Mouse (Mus musculus): ENCODE data around the gene Rbp1. TPM values are rescaled to one million over a fixed set of nuclear protein-coding genes. Genes with fewer than 3 reads are reported as not detected.
A peak's percentile ranks its signal among the peaks of the same experiment; 100 is the strongest.

Gene Rbp1
- not detected in 2 replicates for total RNA-seq (2015)
- total RNA-seq (2017) = not detected in 2 replicates

GRCm38 (mm10) chr9:98422656-98423055 is at the start of gene Rbp1:
Gene Rbp1 (plus strand): TSS chr9:98422961.
- ATAC-seq (ENCODE audit: poor library complexity, severe bottlenecking) = no peak

GRCm38 (mm10) chr9:98373358-98373757 is 49.4 kb upstream of the Rbp1 start:
- no peak for ATAC-seq (ENCODE audit: poor library complexity, severe bottlenecking)

DNA sequence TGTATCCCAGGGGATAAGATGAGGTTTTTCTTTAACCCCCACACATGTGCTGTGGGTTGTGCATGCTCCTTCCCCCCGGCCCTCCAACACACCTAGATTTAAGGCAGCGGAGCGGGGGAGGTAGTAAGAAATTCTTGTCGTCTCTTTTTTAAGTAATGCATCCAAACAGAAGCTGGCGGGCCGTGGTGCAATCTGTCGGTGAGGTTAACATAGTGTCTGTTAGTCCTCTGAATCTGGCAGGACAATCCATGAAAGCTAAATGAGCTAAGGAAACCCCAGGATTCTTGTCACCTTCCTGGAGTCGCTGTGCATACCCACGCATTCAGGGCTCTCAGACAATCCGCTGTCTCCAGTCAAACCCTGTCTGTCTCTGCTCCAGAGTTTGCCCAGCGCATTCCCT is 47.9 kb upstream of the Rbp1 start:
- ATAC-seq (ENCODE audit: poor library complexity, severe bottlenecking) = no peak

DNA sequence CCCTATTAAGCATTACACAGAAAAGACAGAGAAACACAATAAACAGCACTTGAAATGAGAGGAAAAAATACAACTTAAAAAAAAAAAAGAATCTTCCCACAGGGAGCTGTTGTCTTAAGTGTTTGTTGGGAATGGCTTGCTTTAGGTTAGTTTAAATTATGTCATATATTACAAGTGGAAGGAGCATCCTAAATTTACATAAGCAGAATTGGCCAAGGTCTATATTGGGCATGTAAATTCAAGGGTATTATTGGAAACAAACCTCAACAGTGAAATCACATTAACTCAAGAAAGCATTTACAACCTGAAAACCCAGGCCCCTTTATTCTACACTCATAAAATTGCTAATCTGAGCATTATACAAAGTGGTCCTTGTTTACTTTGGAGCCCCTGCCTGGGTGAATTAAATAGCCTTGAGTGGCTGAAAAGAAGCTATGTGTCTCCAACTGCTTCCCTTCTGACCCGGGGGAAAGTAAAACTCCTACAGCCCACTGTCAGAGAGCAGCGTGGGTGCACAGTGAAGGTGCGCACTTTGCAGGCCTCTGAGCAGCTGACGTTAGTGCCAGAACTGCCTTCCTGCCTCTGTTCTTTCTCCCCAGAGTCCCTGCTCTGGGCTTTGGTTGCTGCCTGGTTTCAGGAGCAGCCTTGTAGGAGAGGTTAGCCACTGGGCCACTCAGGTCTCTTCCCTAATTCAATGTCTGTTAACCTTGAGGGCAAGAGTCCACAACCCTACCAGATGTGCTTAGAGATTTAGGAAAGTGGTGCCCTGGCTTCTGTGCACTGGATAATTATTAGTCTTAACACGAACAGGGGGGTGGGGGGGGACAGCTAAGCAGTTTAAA is 47.2 kb upstream of the Rbp1 start:
- no peak for ATAC-seq (ENCODE audit: poor library complexity, severe bottlenecking)

GRCm38 (mm10) chr9:98379736-98380135 is 43.0 kb upstream of the Rbp1 start:
- ATAC-seq (ENCODE audit: poor library complexity, severe bottlenecking) = no peak

DNA sequence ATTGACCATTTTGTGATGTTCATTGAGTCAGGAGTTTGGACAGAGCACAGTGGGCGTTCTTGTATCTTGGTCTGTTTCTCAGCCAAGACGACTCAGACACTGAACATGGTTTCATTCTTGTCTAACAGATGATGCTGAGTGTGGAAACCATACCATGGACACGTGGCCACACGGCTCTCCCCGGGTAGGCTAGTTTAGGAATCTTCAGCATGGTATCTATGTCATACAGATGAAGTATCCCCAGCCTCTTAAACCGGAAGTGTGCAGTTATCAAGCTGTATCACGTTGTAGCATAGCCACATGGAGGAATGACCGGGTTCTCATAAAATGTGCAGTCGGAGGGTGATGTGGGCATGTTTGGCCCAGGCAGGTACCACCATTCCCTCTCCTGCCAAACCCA is 42.2 kb upstream of the Rbp1 start:
- ATAC-seq (ENCODE audit: poor library complexity, severe bottlenecking) = no peak

- ATAC-seq (ENCODE audit: poor library complexity, severe bottlenecking) = no peak
Measured at GRCm38 (mm10) chr9:98387741-98388632, 34.8 kb upstream of the Rbp1 start.

- ATAC-seq (ENCODE audit: poor library complexity, severe bottlenecking) = no peak
Measured at GRCm38 (mm10) chr9:98388633-98388965, 34.2 kb upstream of the Rbp1 start.

DNA sequence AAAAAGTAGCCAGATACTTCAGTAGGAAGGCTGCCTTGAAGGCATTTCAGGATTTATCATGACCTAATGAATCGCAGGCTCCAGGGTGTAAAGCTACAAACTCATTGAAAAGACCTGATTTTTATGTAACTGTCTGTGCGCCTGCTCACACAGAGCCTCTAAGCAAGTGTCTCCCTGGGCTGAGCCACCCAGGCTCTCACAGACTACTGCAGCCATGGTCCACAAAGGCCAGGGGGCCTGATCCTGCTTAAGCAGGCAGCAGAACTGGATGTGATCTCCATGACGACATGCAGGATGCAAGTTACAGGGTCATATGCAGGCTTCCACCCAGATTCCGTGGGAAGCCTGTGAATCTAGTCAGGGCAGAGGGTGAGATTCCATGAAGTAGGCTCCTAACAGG is 29.3 kb upstream of the Rbp1 start:
- ATAC-seq (ENCODE audit: poor library complexity, severe bottlenecking) = no peak

GRCm38 (mm10) chr9:98397211-98397610 is 25.6 kb upstream of the Rbp1 start:
- ATAC-seq (ENCODE audit: poor library complexity, severe bottlenecking) = no peak

GRCm38 (mm10) chr9:98397866-98398265 is 24.9 kb upstream of the Rbp1 start:
- no peak for ATAC-seq (ENCODE audit: poor library complexity, severe bottlenecking)

- no peak for ATAC-seq (ENCODE audit: poor library complexity, severe bottlenecking)
Measured at GRCm38 (mm10) chr9:98400185-98400894, 22.4 kb upstream of the Rbp1 start.

GRCm38 (mm10) chr9:98401611-98402010 is 21.1 kb upstream of the Rbp1 start:
- no peak for ATAC-seq (ENCODE audit: poor library complexity, severe bottlenecking)

DNA sequence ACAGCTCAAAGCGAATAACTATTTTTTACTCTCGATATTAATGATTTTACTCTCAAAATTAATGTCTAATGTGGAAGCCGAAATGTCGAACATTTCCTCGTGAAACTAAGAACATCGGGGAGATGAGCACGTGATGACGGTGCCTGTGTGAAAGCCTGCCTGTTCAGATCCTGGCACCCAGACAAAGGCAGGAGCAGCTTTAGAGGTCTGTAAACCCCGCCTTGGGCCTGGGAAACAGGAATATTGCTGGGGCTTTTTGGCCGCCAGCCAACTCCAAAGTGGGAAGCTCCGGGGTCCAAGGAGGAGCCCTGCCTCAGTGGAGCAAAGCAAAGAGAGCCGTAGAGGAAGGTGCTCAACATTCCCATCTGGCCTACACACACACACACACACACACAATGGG is 15.0 kb upstream of the Rbp1 start:
- no peak for ATAC-seq (ENCODE audit: poor library complexity, severe bottlenecking)

- ATAC-seq (ENCODE audit: poor library complexity, severe bottlenecking) = peak; percentile 64
Measured at GRCm38 (mm10) chr9:98409137-98409536, 13.6 kb upstream of the Rbp1 start.

DNA sequence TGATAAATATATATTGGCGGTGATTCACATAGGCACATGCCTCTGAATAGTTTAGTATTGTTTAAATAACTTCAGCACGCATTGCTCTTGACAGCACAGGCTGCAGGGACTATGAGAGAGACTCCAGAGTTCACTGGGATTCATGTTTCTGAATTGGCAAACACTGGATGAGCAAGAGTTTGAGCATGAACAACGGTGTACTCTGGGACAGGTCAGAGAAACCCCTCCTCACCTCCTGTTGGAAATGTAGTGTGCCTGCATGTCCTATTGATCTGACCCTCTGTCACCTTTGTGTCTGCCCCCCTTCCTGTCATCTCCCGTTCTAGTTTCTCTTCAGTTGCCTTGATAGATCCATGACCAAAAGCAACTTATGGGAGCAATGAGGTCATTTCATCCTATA is 7.3 kb upstream of the Rbp1 start:
- ATAC-seq (ENCODE audit: poor library complexity, severe bottlenecking) = no peak

DNA sequence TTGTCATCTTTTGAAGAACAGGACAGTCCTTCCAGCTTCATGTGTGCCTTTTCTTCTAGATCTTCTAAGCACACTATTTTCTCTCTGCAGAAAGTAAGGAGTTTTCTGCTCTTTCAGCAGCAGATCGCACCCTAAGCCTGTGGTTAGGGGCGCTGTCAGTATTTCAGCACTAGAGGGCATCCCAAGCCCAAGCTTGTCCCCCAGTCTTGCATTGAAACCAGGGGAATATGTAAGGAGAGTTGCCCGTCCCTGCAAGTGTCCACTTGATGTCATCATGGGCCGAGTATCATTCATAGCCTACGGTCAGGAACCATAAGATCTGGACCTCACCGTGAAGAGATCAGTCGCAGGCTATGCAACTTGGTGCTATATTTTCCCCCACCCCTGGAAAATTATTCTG is 4.8 kb upstream of the Rbp1 start:
- no peak for ATAC-seq (ENCODE audit: poor library complexity, severe bottlenecking)

GRCm38 (mm10) chr9:98418346-98418745 is 4.4 kb upstream of the Rbp1 start:
- no peak for ATAC-seq (ENCODE audit: poor library complexity, severe bottlenecking)

GRCm38 (mm10) chr9:98420666-98421065 is 2.1 kb upstream of the Rbp1 start:
- ATAC-seq (ENCODE audit: poor library complexity, severe bottlenecking) = no peak

GRCm38 (mm10) chr9:98421903-98422302 is 858 bp upstream of the Rbp1 start:
- ATAC-seq (ENCODE audit: poor library complexity, severe bottlenecking) = no peak

DNA sequence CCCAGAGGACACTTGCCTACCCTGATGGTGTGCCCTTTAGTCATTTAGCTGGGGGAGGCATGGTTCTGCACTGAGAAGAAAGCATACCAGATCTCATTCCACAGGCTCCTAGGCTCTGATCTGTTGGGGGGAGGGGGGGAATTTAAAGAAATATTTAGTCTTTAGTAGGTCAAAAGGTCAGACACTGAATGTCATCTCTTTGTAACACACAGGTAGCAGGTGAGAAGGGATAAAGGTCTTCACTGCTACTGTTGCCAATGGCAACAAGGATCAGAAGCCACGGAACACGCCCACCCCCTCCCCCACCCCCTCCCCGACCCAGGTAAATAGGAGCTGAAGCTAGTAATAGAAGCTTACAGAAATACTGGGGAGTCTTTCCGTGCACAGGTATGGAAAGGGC is 930 bp downstream of the Rbp1 start:
- ATAC-seq (ENCODE audit: poor library complexity, severe bottlenecking) = no peak

Data from megakaryocyte, adult 5-6 weeks (primary cell).